Mouse (Mus musculus) bone marrow, adult 2 months (tissue): ENCODE results near the gene March10. TPM values are rescaled to one million over a fixed set of nuclear protein-coding genes. Genes with fewer than 3 reads are reported as not detected.

Experiments used
- H3K27ac ChIP-seq: fragments of 200-500 bp; 2 replicates; pipeline ENCODE4 v1.5.1; 2012; ENCODE audit warnings: low read depth, mild to moderate bottlenecking, control low read depth, inconsistent platforms, low read length; ENCODE audit not compliant: control insufficient read depth, poor library complexity, insufficient read depth
- H3K4me1 ChIP-seq: fragments of 200-500 bp; 2 replicates; pipeline ENCODE4 v1.6.1; 2011; ENCODE audit warnings: low read length; ENCODE audit not compliant: control insufficient read depth, insufficient read depth
- H3K4me3 ChIP-seq: fragments of 200-500 bp; replicated peaks from 2 replicates; pipeline ENCODE3; 2011; ENCODE audit warnings: mild to moderate bottlenecking, low read depth, low read length, control low read depth; ENCODE audit not compliant: control insufficient read depth
- CTCF ChIP-seq: fragments of 200-500 bp; IDR thresholded peaks from 2 replicates; pipeline ENCODE4 v1.5.1; 2011; ENCODE audit warnings: low read length, control low read depth; ENCODE audit not compliant: control insufficient read depth, insufficient read depth
- POLR2A ChIP-seq: fragments of 200-500 bp; IDR thresholded peaks from 2 replicates; pipeline ENCODE4 v1.6.1; 2011; ENCODE audit warnings: low read depth, mild to moderate bottlenecking, control low read depth, low read length, borderline replicate concordance; ENCODE audit not compliant: control insufficient read depth
- WGBS: fragments of 180-500 bp; shearing (Covaris S2); methylation state at CpG from one replicate; pipeline ENCODE4 v1.1.7; 2018; 5-methylcytosine and 5-hydroxymethylcytosine counted together
- polyA plus RNA-seq: library from polyadenylated mRNA; stranded (reverse); fragments of >200 nt; gene quantifications from 2 replicates; pipeline ENCODE4 v1.2.4, GENCODE M21; 2011; ENCODE audit warnings: low replicate concordance; ENCODE audit not compliant: missing spikeins, insufficient read depth, insufficient read length

Gene March10
- polyA plus RNA-seq, 1 experiment, result not detected

DNA sequence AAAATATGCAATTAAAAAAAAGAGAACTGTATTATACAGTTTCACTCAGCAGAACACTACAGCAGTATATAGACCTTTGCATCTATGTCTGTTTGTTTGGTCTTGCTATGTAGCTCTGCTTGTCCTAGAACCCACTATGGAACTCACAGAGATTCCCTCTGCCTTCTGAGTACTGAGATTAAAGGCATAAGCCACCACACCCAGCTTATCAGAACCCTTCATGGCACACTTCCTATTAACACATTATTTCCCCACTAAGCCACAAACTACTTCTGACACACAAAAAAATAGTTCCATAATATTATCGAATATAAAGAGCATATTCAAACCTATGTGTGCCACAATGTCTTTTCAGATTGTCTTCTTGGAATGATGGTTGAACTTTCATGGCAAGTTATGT lies 42.5 kb downstream of the March10 start:
- H3K4me3 ChIP-seq, result no peak overlapping the region
- 3% methylated on average over 1 of the region's 1 CpGs for WGBS
- no peaks in the 10 kb centered on the region for H3K4me1 ChIP-seq
- no peak overlapping the region for H3K27ac ChIP-seq
- TF ChIP-seq CTCF (no peak), POLR2A (no peak)

DNA sequence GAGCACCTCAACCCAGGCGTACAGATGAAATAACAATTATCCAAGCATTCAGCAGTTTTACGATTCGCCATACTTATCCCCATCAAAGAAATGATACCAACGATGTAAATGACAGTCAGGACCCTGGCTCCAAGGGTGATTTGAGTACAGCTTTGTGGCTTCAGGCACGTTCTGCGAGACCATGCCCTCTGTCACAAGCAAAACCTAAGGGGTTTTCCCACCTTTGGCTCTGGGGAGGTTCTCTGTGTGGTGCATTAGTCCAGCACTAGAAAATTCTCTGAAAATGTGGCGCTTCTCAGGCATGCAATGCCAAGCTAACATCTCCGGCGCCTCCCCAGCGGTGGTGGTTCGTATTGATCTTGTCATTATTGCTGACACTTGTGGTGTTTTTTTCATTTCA lies 47.1 kb downstream of the March10 start:
- TF ChIP-seq CTCF (no peak), POLR2A (no peak)

DNA sequence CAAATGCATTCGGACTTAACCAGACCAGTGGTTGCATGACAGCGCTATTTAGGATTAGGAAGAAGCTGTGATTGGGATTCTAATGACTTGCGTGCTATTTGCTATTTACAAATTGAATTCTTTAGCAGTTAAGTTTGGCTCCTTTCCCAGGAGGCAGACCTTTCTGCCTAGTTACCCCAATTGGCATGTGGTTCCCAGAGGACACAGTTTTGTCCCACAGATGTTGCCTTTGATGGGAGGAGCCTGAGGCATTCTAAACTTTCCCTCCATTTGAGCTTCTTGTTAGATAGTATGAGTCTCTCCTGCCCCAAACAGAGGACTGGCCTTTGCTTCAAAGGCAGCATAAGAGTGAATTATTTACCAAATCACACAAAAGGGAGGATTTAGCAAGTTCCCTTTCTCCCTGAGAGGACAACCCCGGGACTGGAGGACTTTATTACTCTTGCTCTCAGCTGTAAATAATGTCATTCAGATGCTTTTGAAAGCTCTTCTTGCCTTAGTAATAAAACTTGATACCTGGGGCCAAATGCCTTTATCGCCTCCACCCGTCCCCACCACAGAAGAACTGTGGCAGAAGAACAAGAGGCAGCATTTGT lies 48.6 kb downstream of the March10 start:
- H3K27ac ChIP-seq, result no peak overlapping the region
- H3K4me3 ChIP-seq, result no peak overlapping the region
- H3K4me1 ChIP-seq, result no peaks in the 10 kb centered on the region
- TF ChIP-seq POLR2A (no peak), CTCF (no peak)
- WGBS, result 77% methylated on average over 6 of the region's 6 CpGs

More for the DNA sequence above, 47.1 kb downstream of the March10 start:
- H3K4me1 ChIP-seq, result no peaks in the 10 kb centered on the region
- 85% methylated on average over 11 of the region's 11 CpGs for WGBS
- no peak overlapping the region for H3K27ac ChIP-seq
- no peak overlapping the region for H3K4me3 ChIP-seq

- TF ChIP-seq POLR2A, result no peak
- no peak for TF ChIP-seq CTCF
Observed at GRCm38 (mm10) chr11:105402355-105402754, 54.2 kb downstream of the March10 start.

GRCm38 (mm10) chr11:105390290-105390689 lies 66.2 kb downstream of the March10 start:
- Histone ChIP-seq H3K4me1 (no peaks in the 10 kb centered on the region), H3K4me3 (no peak overlapping the region), H3K27ac (no peak overlapping the region)
- no peak for TF ChIP-seq POLR2A
- TF ChIP-seq CTCF, result no peak
- WGBS, result 85% methylated on average over 7 of the region's 7 CpGs

More at GRCm38 (mm10) chr11:105402355-105402754, 54.2 kb downstream of the March10 start:
- H3K4me3 ChIP-seq, result no peak overlapping the region
- WGBS, result 82% methylated on average over 9 of the region's 9 CpGs
- H3K4me1 ChIP-seq, result no peaks in the 10 kb centered on the region
- no peak overlapping the region for H3K27ac ChIP-seq

DNA sequence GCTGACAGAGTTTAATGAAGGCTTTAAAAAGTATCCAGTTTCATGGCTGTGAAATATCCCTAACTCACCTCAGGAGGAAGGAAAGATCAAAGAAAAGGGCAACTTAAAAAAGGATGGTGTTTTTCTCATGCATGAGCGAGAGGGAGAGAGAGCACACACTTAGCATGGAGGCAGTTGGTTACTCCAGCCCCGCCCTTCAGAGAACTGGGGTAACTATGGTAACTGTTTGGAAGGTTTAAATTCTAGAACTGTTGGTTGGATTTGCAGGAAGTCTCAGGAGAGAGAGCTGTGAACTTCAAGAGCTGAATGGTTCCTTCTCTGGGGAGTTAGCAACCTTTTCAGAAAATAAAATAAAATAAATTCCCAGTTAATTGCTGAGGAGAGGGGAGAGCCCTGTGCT lies 67.9 kb downstream of the March10 start:
- no peak overlapping the region for H3K27ac ChIP-seq
- H3K4me1 ChIP-seq, result no peaks in the 10 kb centered on the region
- H3K4me3 ChIP-seq, result no peak overlapping the region
- no peak for TF ChIP-seq CTCF
- no peak for TF ChIP-seq POLR2A
- 33% methylated on average over 2 of the region's 2 CpGs for WGBS

- Histone ChIP-seq H3K4me3 (no peak overlapping the region), H3K27ac (no peak overlapping the region), H3K4me1 (no peaks in the 10 kb centered on the region)
- 91% methylated on average over 9 of the region's 9 CpGs for WGBS
- TF ChIP-seq POLR2A (no peak), CTCF (no peak)
Observed at GRCm38 (mm10) chr11:105385266-105385665, 71.3 kb downstream of the March10 start.

DNA sequence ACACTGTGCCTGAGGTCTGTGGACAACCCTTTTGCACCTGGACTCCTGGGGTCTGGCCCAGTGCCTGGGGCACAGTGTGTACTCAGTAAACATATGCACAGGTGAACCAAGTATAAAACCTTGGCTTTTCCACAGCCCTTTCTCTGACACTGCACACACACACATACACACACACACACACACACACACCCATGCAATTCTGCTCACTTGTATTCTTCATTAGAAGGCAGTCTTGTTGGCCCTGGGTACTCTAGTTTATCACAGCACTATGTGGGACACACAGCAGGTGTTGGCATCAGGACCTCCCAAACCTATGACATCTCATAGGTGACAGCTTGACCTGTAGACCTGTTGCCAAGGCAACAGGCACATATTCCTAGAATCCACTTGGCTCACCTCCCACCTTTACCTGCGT lies 80.7 kb downstream of the March10 start:
- Histone ChIP-seq H3K27ac (no peak overlapping the region), H3K4me1 (no peaks in the 10 kb centered on the region), H3K4me3 (no peak overlapping the region)
- TF ChIP-seq POLR2A, result no peak
- TF ChIP-seq CTCF, result no peak
- WGBS, result 94% methylated on average over 1 of the region's 1 CpGs
